Mouse (Mus musculus) heart, embryonic 16.5 days (tissue): ENCODE results near the gene C77080. TPM values are rescaled to one million over a fixed set of nuclear protein-coding genes. Genes with fewer than 3 reads are reported as not detected.

Experiments used
- ATAC-seq: fragments of 200-750 bp; cut with Nextera tagmentation; replicated peaks from 2 replicates; pipeline ENCODE4 v1.8.0; 2017; ENCODE audit warnings: moderate number of reproducible peaks; ENCODE audit not compliant: insufficient read depth, low FRiP score; ENCODE audit errors: extremely low read depth
- H3K27ac ChIP-seq: fragments of 300-500 bp; sonication (generic); 2 replicates; pipeline ENCODE4 v1.5.1; 2014; ENCODE audit warnings: mild to moderate bottlenecking, low read length, control low read depth, moderate library complexity
- H3K27me3 ChIP-seq: fragments of 300-500 bp; sonication (generic); 2 replicates; pipeline ENCODE4 v1.6.1; 2014; ENCODE audit warnings: low read length, mixed read lengths; ENCODE audit not compliant: control insufficient read depth, insufficient read depth
- H3K36me3 ChIP-seq: fragments of 300-500 bp; sonication (generic); 2 replicates; pipeline ENCODE4 v1.6.1; 2014; ENCODE audit not compliant: control insufficient read depth, insufficient read depth
- H3K4me1 ChIP-seq: fragments of 300-500 bp; sonication (generic); 2 replicates; pipeline ENCODE4 v1.6.1; 2014; ENCODE audit warnings: low read length, mixed read lengths; ENCODE audit not compliant: control insufficient read depth, insufficient read depth
- H3K4me2 ChIP-seq: fragments of 300-500 bp; sonication (generic); 2 replicates; pipeline ENCODE4 v1.6.1; 2014; ENCODE audit warnings: low read depth, mild to moderate bottlenecking, control low read depth, low read length
- H3K4me3 ChIP-seq: fragments of 300-500 bp; sonication (generic); 2 replicates; pipeline ENCODE4 v1.5.1; 2014; ENCODE audit warnings: mild to moderate bottlenecking, control low read depth, low read length
- H3K9ac ChIP-seq: fragments of 300-500 bp; sonication (generic); 2 replicates; pipeline ENCODE4 v1.6.1; 2014; ENCODE audit warnings: low read length, control low read depth
- H3K9me3 ChIP-seq: fragments of 300-500 bp; sonication (generic); replicated peaks from 2 replicates; pipeline ENCODE4 v1.6.1; 2016; ENCODE audit warnings: low read length; ENCODE audit not compliant: control insufficient read depth
- WGBS: fragments of 180-500 bp; shearing (Covaris S2); extraction: QIAGEN DNeasy Blood & Tissue Kit; methylation state at CpG from one replicate; pipeline ENCODE4 v1.1.7; 2014; 5-methylcytosine and 5-hydroxymethylcytosine counted together
- polyA plus RNA-seq: library from polyadenylated mRNA; unstranded; fragments of >200 nt; fragmentation: Nextera tagmentation; extraction: Ambion mirVana; gene quantifications from 2 replicates; pipeline ENCODE4 v1.2.1, GENCODE M21; 2015

The C77080 gene
- polyA plus RNA-seq, 1 experiment from 2014 or later: 2.3 TPM

DNA sequence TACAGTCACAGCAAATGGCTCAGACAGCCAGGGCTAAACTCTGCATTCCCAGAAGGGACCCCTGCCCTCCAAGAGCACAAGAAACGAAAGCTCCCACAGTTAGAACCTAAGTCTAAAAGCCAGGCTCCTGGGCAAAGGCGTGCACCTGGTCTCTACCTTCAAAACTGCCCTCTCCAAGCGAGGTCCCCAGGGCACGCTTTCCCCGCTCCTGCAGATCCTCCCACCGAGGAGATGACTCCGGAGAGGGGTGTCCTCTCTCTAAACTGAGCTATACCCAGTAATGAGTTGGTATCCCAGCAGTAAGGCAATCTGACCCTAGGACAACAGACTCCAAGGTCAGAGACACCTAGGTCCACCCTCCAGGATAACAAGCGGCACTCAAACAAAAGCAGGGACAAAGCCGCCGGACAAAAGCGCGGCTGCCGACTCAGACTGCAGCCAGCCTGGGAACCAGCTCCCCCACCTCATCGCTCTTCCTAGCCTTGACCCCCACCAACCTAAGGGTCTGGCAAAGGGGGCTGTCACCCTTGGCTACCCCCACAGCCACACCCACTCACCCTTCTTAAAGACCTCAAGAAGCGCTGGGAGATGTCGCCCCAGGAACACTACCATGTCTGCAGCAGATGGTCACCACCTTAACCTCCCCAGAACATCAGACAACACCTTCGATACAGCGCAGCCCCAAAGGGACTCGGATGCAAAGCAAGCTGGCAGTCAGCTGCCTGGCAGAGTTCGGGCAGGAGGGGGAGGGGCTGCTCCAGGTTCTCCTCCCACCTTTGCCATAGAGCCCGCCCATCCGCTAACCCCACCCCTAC, 33.8 kb downstream of the C77080 start:
- WGBS: 19% methylated on average over 22 of the region's 22 CpGs
- Histone ChIP-seq H3K27me3 (peaks cover 74% of the 10 kb centered on the region), H3K36me3 (no peaks in the 10 kb centered on the region), H3K27ac (no peak overlapping the region), H3K9me3 (no peaks in the 10 kb centered on the region), H3K9ac (peak overlapping the region; percentile 51), H3K4me2 (peak overlapping the region; percentile 48), H3K4me1 (peaks cover 24% of the 10 kb centered on the region), H3K4me3 (peak overlapping the region; percentile 32)
- no peak for ATAC-seq

DNA sequence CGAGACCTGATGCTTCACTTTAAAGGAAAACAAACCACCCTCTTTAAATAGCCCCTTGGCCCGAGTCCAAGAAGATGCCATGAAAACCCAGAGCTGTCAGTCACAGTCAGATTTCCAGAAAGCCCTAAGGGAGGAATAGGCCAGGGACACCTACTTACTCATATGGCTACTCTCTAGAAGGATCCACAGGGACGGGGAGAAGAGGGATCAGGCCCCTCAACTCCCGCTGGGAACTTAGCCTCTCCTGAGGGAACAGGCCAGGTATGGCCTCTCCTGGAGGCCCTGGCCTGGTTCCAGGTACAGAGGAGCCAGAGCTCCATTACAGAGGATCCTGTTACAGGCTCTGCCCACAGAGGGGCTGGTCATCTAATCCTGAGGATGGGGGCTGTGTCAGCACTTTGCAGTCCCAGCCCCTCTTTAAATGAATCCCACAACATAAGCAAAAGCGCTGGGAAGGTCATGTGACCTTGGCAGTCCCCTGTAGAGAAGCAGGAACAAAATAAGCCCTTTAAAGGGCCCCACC, 34.7 kb downstream of the C77080 start:
- Histone ChIP-seq H3K27ac (no peak overlapping the region), H3K27me3 (peaks cover 72% of the 10 kb centered on the region), H3K4me1 (peaks cover 24% of the 10 kb centered on the region), H3K4me3 (no peak overlapping the region), H3K4me2 (peak overlapping the region; percentile 48; the same call in 1 of the 2 replicates), H3K9me3 (no peaks in the 10 kb centered on the region), H3K9ac (no peak overlapping the region), H3K36me3 (no peaks in the 10 kb centered on the region)
- no peak for ATAC-seq
- 33% methylated on average over 5 of the region's 5 CpGs for WGBS

DNA sequence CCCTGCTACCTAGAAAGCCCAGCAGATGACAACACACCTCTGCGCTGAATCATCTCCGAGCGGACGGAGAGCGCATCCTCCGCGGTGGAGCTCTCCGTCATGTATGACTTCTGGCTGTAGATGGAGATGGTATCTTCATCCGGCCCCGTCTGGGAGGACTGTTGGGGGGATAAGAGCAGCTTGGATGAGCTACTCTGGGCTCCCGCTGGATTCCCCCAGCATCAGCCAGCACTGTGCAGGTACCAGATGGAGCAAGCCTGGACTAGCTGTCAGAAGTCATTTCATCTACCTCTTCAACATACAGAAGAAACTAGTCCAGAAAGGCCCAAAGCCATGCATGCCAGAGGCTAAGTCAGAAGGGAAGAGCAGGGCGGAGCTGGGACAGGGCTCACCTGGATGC, 35.9 kb downstream of the C77080 start:
- Histone ChIP-seq H3K4me1 (peaks cover 24% of the 10 kb centered on the region), H3K27me3 (peaks cover 63% of the 10 kb centered on the region), H3K36me3 (no peaks in the 10 kb centered on the region), H3K9me3 (no peaks in the 10 kb centered on the region), H3K9ac (no peak overlapping the region), H3K27ac (no peak overlapping the region), H3K4me3 (no peak overlapping the region), H3K4me2 (no peak overlapping the region)
- 94% methylated on average over 12 of the region's 12 CpGs for WGBS
- ATAC-seq: no peak

DNA sequence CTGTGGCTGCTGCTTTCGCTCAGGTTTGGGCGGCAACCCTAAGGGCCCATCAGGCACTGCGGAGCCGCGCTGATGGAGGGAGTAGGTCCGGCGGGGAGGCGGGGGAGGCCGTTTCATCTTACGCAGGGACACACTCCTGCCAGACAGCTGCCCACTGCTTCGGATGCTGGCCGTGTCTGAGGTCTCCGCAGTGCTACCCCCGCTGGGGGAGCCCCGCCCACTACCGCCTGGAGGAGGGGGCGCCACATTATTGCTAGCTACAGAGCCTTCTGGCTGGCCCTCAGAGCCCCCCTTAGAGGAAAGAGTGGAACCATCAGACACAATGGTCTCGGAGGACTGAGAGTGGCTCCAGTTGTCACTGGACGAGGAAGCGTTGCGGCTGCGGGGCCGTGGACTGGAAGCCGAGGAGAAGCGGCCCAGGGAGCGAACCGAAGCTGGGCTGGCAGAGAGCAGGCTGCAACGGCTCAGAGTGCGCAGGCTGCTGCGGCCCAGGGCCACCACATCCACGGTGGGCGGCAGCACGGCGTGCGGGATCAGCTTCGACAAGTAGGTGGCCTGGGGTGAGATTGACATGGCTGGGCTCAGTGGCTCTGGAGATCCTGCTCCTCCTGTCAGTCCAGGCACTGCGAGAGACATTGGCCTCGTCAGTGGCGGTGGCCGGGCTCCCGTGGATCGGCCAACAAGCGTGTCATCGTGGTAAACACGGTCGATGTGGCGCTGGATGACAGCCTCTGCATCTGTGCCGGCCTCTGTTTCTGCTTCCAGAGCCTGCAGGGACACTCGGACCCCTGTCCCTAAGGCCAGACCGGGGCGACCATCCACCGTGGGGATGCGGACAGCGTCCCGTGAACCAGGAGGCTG, 37.6 kb downstream of the C77080 start:
- Histone ChIP-seq H3K4me1 (peaks cover 24% of the 10 kb centered on the region), H3K27ac (no peak overlapping the region), H3K4me2 (peak overlapping the region; percentile 81), H3K4me3 (peak overlapping the region; percentile 52), H3K9ac (peak overlapping the region; percentile 37), H3K27me3 (peaks cover 54% of the 10 kb centered on the region), H3K9me3 (no peaks in the 10 kb centered on the region), H3K36me3 (peaks cover 7% of the 10 kb centered on the region)
- ATAC-seq: no peak
- 30% methylated on average over 55 of the region's 55 CpGs for WGBS

DNA sequence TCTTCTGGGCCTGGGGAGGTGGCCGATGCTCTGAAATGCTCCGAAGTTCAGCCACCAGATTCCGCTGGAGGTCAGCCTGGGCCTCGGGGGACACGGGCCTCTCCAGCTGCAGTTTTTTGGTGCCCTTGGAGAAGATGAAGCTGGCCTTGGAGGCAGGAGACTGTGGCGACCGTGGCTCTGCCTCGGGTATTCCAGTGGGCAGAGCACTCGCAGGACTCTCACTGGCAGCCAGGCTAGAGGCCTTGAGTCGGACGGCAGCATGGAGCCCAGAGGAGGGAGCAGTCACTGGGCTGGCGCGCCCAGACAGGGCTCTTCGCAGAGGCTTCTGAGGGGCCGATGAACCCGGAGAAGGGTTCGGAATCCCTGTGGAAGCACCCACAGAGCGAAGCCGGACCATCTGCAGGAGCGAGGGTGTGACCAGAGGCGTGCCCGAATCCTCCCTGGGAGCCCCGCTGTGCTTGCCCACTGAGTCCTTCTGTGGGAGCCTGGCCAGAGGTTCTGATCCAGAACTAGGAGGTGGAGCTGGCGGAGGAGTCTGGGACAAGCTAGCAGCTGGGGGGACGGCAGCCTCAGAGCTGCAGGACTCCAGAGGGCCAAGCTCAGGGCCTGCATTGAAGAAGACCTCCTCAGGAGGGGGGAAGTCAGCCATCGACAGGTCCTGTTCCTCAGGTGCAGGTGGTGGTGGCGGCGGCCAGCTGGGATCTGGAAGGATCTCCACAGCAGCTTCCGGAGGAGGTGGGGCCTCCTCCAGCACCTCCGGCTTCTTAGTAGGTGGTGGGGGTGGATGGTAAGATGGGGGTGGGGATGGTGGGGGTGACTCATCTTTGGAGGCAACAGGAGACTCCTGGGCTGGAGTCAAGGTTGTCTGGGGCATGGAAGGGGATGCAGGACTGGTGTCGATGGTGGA, 38.9 kb downstream of the C77080 start:
- 50% methylated on average over 31 of the region's 31 CpGs for WGBS
- ATAC-seq: no peak
- Histone ChIP-seq H3K9me3 (no peaks in the 10 kb centered on the region), H3K4me1 (peaks cover 16% of the 10 kb centered on the region), H3K4me2 (no peak overlapping the region), H3K36me3 (peaks cover 20% of the 10 kb centered on the region), H3K4me3 (no peak overlapping the region), H3K27ac (no peak overlapping the region), H3K27me3 (peaks cover 45% of the 10 kb centered on the region), H3K9ac (no peak overlapping the region)

DNA sequence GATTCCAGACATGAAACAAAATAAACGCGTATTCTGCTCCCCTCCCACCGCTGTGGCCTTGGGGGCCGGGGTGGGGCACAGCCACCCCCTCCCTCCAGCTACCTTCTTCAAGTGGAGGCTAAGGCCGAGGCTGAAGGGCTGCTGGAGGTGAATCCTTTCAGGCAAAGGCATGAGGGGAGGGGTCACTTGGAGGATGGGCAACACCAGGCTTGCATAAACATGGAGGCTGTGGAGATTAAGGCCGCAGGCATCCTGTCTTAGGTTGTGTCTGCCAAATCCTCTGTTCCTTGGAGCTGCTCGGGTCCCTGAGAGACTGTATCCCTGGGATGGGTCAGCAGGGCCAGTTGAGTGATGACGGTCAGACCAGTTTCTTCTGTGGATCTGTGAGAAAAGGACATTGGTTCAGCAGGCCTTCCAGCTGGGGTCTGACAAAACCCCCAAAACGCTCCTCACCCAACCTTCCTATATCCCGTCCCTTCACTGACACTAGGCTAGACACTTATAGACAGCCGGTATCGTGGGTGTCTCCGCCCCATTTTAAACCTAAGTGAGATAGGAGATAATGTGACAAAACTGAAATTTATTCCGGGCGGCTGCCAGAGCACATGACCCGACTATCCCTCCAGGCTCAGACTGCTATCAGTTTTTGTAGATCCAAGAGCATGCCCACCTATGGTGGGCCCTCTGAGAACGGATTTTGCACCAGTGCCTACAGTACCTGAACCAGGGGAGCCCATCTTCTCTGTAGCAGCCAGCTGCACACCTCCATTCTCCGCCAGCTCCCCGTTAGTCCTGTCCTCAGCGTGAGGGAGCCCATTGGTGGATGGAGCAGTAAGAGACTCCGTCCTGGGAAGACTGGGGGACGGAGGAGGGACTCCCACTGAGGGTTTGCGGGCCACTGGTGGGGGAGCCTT, 39.9 kb downstream of the C77080 start:
- H3K9me3 ChIP-seq: no peaks in the 10 kb centered on the region
- H3K27me3 ChIP-seq: peaks cover 38% of the 10 kb centered on the region
- no peak overlapping the region for H3K9ac ChIP-seq
- no peak overlapping the region for H3K4me2 ChIP-seq
- 63% methylated on average over 23 of the region's 23 CpGs for WGBS
- peaks cover 27% of the 10 kb centered on the region for H3K36me3 ChIP-seq
- H3K4me1 ChIP-seq: peaks cover 7% of the 10 kb centered on the region
- H3K4me3 ChIP-seq: no peak overlapping the region
- ATAC-seq: no peak
- no peak overlapping the region for H3K27ac ChIP-seq

DNA sequence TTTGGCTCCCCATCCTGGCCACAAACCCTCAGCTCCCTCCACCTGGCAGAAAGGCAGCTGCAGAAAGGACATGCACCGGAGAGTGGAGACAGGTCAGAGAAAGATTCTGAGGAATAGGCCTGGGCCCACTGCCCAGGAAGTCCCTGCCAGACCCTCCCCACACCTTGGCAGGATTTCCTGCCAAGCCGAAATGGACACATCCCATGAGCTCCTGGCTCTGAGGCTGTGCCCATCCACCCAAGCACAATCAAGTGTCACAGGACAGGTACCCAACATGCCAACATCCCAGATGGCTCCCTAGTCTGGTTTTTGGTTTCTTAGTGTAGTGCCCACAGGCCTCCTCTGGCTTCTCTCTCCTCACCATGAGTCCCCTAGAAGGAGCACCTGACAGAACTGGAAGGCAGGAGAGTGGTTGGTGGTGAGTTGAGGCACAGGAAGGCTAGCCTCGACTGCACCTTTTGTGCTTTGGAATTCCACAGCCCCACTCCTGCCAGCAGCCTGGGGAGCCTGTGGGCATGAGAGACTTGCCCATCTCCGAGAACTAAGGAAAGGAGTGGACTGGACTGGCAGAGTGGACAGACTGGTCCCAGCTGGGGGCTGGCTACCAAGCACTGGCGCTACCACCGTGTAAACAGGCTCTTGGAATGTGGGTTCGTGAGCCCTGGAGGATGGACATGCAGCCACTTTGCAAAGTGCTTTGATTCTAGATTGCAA, 40.7 kb downstream of the C77080 start:
- Histone ChIP-seq H3K36me3 (peaks cover 33% of the 10 kb centered on the region), H3K27ac (no peak overlapping the region), H3K9me3 (no peaks in the 10 kb centered on the region), H3K4me2 (no peak overlapping the region), H3K27me3 (peaks cover 33% of the 10 kb centered on the region), H3K4me3 (no peak overlapping the region), H3K9ac (no peak overlapping the region), H3K4me1 (peaks cover 5% of the 10 kb centered on the region)
- ATAC-seq: no peak
- WGBS: 66% methylated on average over 7 of the region's 7 CpGs
